Mouse (Mus musculus) embryonic facial prominence, embryonic 11.5 days (tissue): ENCODE measurements around the gene Atxn7. TPM values are rescaled to one million over a fixed set of nuclear protein-coding genes. Genes with fewer than 3 reads are reported as not detected.

Source experiments
- ATAC-seq: fragments of 200-750 bp; cut with Nextera tagmentation; replicated peaks from 2 replicates; pipeline ENCODE4 v1.8.0; 2017; ENCODE audit warnings: low read depth; ENCODE audit not compliant: insufficient number of reproducible peaks, low FRiP score, low TSS enrichment
- DNase-seq: peaks from one replicate; pipeline ENCODE4 v3.0.0-alpha.2; 2015; ENCODE audit warnings: low spot score
- H3K27ac ChIP-seq: fragments of 300-500 bp; sonication (generic); replicated peaks from 2 replicates; pipeline ENCODE4 v1.5.1; 2014; ENCODE audit warnings: mild to moderate bottlenecking, low read depth, low read length, control low read depth
- H3K27me3 ChIP-seq: fragments of 300-500 bp; sonication (generic); 2 replicates; pipeline ENCODE4 v1.6.1; 2014; ENCODE audit warnings: mild to moderate bottlenecking, low read length, moderate library complexity, mixed read lengths; ENCODE audit not compliant: control insufficient read depth, insufficient read depth
- H3K36me3 ChIP-seq: fragments of 300-500 bp; sonication (generic); replicated peaks from 2 replicates; pipeline ENCODE4 v1.6.1; 2014; ENCODE audit warnings: low read depth, mild to moderate bottlenecking, low read length, moderate library complexity, mixed read lengths; ENCODE audit not compliant: control insufficient read depth, insufficient read depth
- H3K4me1 ChIP-seq: fragments of 300-500 bp; sonication (generic); 2 replicates; pipeline ENCODE4 v1.6.1; 2014; ENCODE audit warnings: low read length, mixed read lengths; ENCODE audit not compliant: control insufficient read depth, insufficient read depth
- H3K4me2 ChIP-seq: fragments of 300-500 bp; sonication (generic); 2 replicates; pipeline ENCODE4 v1.6.1; 2014; ENCODE audit warnings: low read depth, mild to moderate bottlenecking, control low read depth, low read length, moderate library complexity
- H3K4me3 ChIP-seq: fragments of 300-500 bp; sonication (generic); 2 replicates; pipeline ENCODE4 v1.5.1; 2014; ENCODE audit warnings: low read depth, low read length, control low read depth
- H3K9ac ChIP-seq: fragments of 300-500 bp; sonication (generic); replicated peaks from 2 replicates; pipeline ENCODE4 v1.6.1; 2014; ENCODE audit warnings: mild to moderate bottlenecking, control low read depth, low read length
- H3K9me3 ChIP-seq: fragments of 300-500 bp; sonication (generic); replicated peaks from 2 replicates; pipeline ENCODE4 v1.6.1; 2016; ENCODE audit warnings: mild to moderate bottlenecking, low read length, inconsistent platforms, mixed read lengths; ENCODE audit not compliant: control insufficient read depth
- WGBS: fragments of 180-500 bp; shearing (Covaris S2); extraction: QIAGEN DNeasy Blood & Tissue Kit; methylation state at CpG from one replicate; pipeline ENCODE4 v1.1.7; 2014; 5-methylcytosine and 5-hydroxymethylcytosine counted together
- polyA plus RNA-seq: library from polyadenylated mRNA; unstranded; fragments of >200 nt; fragmentation: Nextera tagmentation; extraction: Ambion mirVana; gene quantifications from 2 replicates; pipeline ENCODE4 v1.2.1, GENCODE M21; 2014

Gene Atxn7
- polyA plus RNA-seq, 1 experiment from 2014 or later: 3.7 TPM

DNA sequence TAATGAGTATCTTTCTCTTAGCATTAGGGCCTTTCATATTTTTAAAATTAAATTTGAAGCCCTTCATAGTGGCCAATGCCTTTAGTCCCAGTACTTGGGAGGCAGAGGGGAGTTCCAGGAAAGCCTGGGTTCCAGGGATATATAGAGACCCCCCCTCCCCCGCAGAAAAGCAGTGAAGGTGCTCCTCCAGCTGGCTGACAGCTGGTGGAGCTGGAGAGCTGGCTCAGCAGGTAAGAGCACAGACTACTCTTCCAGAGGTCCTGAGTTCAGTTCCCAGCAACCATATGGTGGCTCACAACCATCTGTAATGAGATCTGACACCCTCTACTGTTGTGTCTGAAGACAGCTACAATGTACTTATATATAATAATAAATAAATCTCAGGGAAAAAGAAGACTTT is 6.4 kb downstream of the Atxn7 start:
- H3K9me3 ChIP-seq: no peaks in the 10 kb centered on the region
- H3K4me2 ChIP-seq: no peak overlapping the region
- no peak overlapping the region for H3K27ac ChIP-seq
- H3K4me3 ChIP-seq: no peak overlapping the region
- H3K4me1 ChIP-seq: no peaks in the 10 kb centered on the region
- H3K36me3 ChIP-seq: no peaks in the 10 kb centered on the region
- H3K9ac ChIP-seq: no peak overlapping the region
- ATAC-seq: no peak
- DNase-seq: no peak
- WGBS: 26% methylated on average over 1 of the region's 1 CpGs
- no peaks in the 10 kb centered on the region for H3K27me3 ChIP-seq

GRCm38 (mm10) chr14:13968476-13968875 is 7.2 kb downstream of the Atxn7 start:
- DNase-seq: no peak
- no peaks in the 10 kb centered on the region for H3K4me1 ChIP-seq
- WGBS: 67% methylated on average over 5 of the region's 5 CpGs

DNA sequence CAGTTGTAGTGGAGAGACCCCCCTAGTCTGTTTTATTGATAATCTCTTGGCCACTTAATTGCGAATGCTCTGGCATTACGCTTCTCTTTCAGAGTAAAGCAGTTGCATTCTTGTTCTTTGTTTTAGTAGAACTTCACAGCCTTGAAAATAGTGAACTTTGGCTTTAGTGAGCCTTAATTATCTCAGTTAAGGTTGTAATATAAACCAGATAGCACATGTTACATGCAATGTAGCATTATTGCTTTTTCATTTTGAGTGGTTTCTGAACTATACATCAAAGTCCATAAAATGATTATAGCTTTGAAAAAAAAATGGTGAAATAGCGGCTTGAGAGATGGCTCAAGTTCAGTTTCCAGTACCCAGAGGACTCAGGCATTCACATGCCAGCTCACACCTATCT is 9.3 kb downstream of the Atxn7 start:
- H3K27ac ChIP-seq: no peak overlapping the region
- no peak overlapping the region for H3K4me3 ChIP-seq
- no peaks in the 10 kb centered on the region for H3K9me3 ChIP-seq
- no peak for DNase-seq
- no peaks in the 10 kb centered on the region for H3K36me3 ChIP-seq
- H3K9ac ChIP-seq: no peak overlapping the region
- no peak overlapping the region for H3K4me2 ChIP-seq
- no peaks in the 10 kb centered on the region for H3K4me1 ChIP-seq
- no peaks in the 10 kb centered on the region for H3K27me3 ChIP-seq
- ATAC-seq: no peak
- WGBS: 90% methylated on average over 3 of the region's 3 CpGs

More at GRCm38 (mm10) chr14:13968476-13968875, 7.2 kb downstream of the Atxn7 start:
- Histone ChIP-seq H3K9me3 (no peaks in the 10 kb centered on the region), H3K4me2 (no peak overlapping the region), H3K36me3 (no peaks in the 10 kb centered on the region), H3K4me3 (no peak overlapping the region), H3K27ac (no peak overlapping the region), H3K9ac (no peak overlapping the region), H3K27me3 (no peaks in the 10 kb centered on the region)
- ATAC-seq: no peak

- 61% methylated on average over 6 of the region's 6 CpGs for WGBS
- H3K27ac ChIP-seq: no peak overlapping the region
- no peaks in the 10 kb centered on the region for H3K9me3 ChIP-seq
- ATAC-seq (no peak), DNase-seq (no peak)
- H3K4me2 ChIP-seq: no peak overlapping the region
- H3K4me3 ChIP-seq: no peak overlapping the region
- H3K4me1 ChIP-seq: no peaks in the 10 kb centered on the region
- no peak overlapping the region for H3K9ac ChIP-seq
- H3K36me3 ChIP-seq: no peaks in the 10 kb centered on the region
- H3K27me3 ChIP-seq: no peaks in the 10 kb centered on the region
These were observed 10.5 kb downstream of the Atxn7 start for GRCm38 (mm10) chr14:13971644-13972234.

GRCm38 (mm10) chr14:13977498-13977897 is 16.3 kb downstream of the Atxn7 start:
- H3K4me1 ChIP-seq: no peaks in the 10 kb centered on the region
- 84% methylated on average over 1 of the region's 1 CpGs for WGBS
- ATAC-seq: no peak
- H3K9me3 ChIP-seq: no peaks in the 10 kb centered on the region
- H3K36me3 ChIP-seq: no peaks in the 10 kb centered on the region
- no peaks in the 10 kb centered on the region for H3K27me3 ChIP-seq
- H3K9ac ChIP-seq: no peak overlapping the region
- no peak for DNase-seq
- H3K27ac ChIP-seq: no peak overlapping the region
- no peak overlapping the region for H3K4me3 ChIP-seq
- no peak overlapping the region for H3K4me2 ChIP-seq

GRCm38 (mm10) chr14:13981286-13981685 is 20.0 kb downstream of the Atxn7 start:
- Histone ChIP-seq H3K27ac (no peak overlapping the region), H3K4me2 (no peak overlapping the region), H3K4me1 (no peaks in the 10 kb centered on the region), H3K9me3 (no peaks in the 10 kb centered on the region), H3K36me3 (no peaks in the 10 kb centered on the region), H3K4me3 (no peak overlapping the region), H3K9ac (no peak overlapping the region), H3K27me3 (no peaks in the 10 kb centered on the region)
- no peak for DNase-seq
- no peak for ATAC-seq
- WGBS: 24% methylated on average over 2 of the region's 2 CpGs

GRCm38 (mm10) chr14:13982174-13982573 is 20.9 kb downstream of the Atxn7 start:
- no peak for DNase-seq
- H3K9me3 ChIP-seq: no peaks in the 10 kb centered on the region
- H3K9ac ChIP-seq: no peak overlapping the region
- 59% methylated on average over 2 of the region's 2 CpGs for WGBS
- no peaks in the 10 kb centered on the region for H3K27me3 ChIP-seq
- no peaks in the 10 kb centered on the region for H3K4me1 ChIP-seq
- no peak overlapping the region for H3K27ac ChIP-seq
- no peak overlapping the region for H3K4me2 ChIP-seq
- ATAC-seq: no peak
- H3K36me3 ChIP-seq: no peaks in the 10 kb centered on the region
- no peak overlapping the region for H3K4me3 ChIP-seq

DNA sequence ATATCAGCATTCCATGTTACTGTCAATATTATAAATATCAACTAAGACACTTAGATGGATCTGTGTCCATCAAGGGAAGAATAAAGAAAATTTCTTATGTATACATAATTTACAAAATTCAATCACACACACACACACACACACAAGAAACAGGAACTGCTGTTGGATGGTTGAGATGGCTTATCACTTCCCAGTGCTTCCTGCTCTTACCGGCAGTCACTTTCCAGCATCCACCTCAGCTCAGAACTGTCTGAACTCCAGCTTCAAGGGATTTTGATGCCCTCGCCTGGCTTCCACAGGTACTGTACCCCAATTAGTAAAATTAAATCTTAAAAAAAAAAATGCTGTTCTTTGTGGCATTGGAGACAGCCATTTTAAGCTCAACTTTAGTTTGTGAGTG is 27.2 kb downstream of the Atxn7 start:
- Histone ChIP-seq H3K27me3 (no peaks in the 10 kb centered on the region), H3K9ac (no peak overlapping the region), H3K4me1 (no peaks in the 10 kb centered on the region), H3K27ac (no peak overlapping the region), H3K4me3 (no peak overlapping the region), H3K36me3 (no peaks in the 10 kb centered on the region), H3K9me3 (no peaks in the 10 kb centered on the region), H3K4me2 (no peak overlapping the region)
- ATAC-seq: no peak
- no peak for DNase-seq
- WGBS: 61% methylated on average over 2 of the region's 2 CpGs
